ENCODE assay signal across 7 mouse cellular contexts in genomic region chr10:128612433-128613153, GRCm38 (mm10). TPM values are rescaled to one million over a fixed set of nuclear protein-coding genes. Genes with fewer than 3 reads are reported as not detected.
DNase-seq lines count a peak whose midpoint lies in the region; ATAC-seq lines count a peak whose summit lies in the region.

No protein-coding gene starts in this region.

- no peak overlapping the region for H3K9ac ChIP-seq in intestine, embryonic 16.5 days (ENCODE audit: low read depth, low read length)

- no peaks in the 10 kb centered on the region for H3K36me3 ChIP-seq in intestine, embryonic 16.5 days (ENCODE audit: control insufficient read depth, insufficient read depth, low read length)
- H3K36me3 ChIP-seq in midbrain, embryonic 10.5 days: no peaks in the 10 kb centered on the region

- H3K4me1 ChIP-seq in intestine, embryonic 16.5 days (ENCODE audit: control insufficient read depth, insufficient read depth, low read length): no peaks in the 10 kb centered on the region; the same call in 1 of the 2 replicates
- H3K4me1 ChIP-seq in midbrain, embryonic 10.5 days: 0 out of 2 replicates have a peak, but pooled peaks cover 4% of the 10 kb centered on the region

- no peaks in the 10 kb centered on the region for H3K27me3 ChIP-seq in intestine, embryonic 16.5 days (replicated peaks; ENCODE audit: control insufficient read depth, insufficient read depth, low read length)
- no peaks in the 10 kb centered on the region for H3K27me3 ChIP-seq in midbrain, embryonic 10.5 days (ENCODE audit: low read depth, poor library complexity, severe bottlenecking)

- intact Hi-C loops in gastrocnemius, postnatal 36 days (cut with DNase I): loop anchor here (5.0 kb wide), 1 partner anchor 45 kb away; the partner anchor contains the start of gene Pa2g4
- intact Hi-C loops in left cerebral cortex, postnatal 36 days (cut with DNase I): loop anchor here (5.0 kb wide), 1 partner anchor 45 kb away; the partner anchor contains the start of gene Pa2g4

- peak; percentile 73 for DNase-seq in adrenal gland, adult 2 months
- DNase-seq in embryo, embryonic 10 days (ENCODE audit: low spot score): peak; percentile 93
- peak; percentile 55 to 60 for DNase-seq in gastrocnemius, postnatal 36 days
- peak; percentile 72 for DNase-seq in left cerebral cortex, postnatal 36 days (ENCODE audit: low spot score in 2 of 2)
- DNase-seq in midbrain, embryonic 10.5 days (ENCODE audit: low spot score): peak; percentile 72
- peak; percentile 84 for DNase-seq in right cerebral cortex, postnatal 4 days

- no peak overlapping the region for H3K27ac ChIP-seq in intestine, embryonic 16.5 days (ENCODE audit: low read length)
- H3K27ac ChIP-seq in midbrain, embryonic 10.5 days (replicated peaks): no peak overlapping the region

- ATAC-seq in intestine, embryonic 16.5 days: peak; percentile 81

- no peaks in the 10 kb centered on the region for H3K9me3 ChIP-seq in intestine, embryonic 16.5 days (ENCODE audit: control insufficient read depth, low read length)
- H3K9me3 ChIP-seq in midbrain, embryonic 10.5 days (replicated peaks): no peaks in the 10 kb centered on the region

- 14% methylated on average over 16 of the region's 16 CpGs for WGBS in intestine, embryonic 16.5 days
- 16% methylated on average over 16 of the region's 16 CpGs for WGBS in midbrain, embryonic 10.5 days

- H3K4me3 ChIP-seq in intestine, embryonic 16.5 days (ENCODE audit: low read length): no peak overlapping the region
- H3K4me3 ChIP-seq in midbrain, embryonic 10.5 days: peak overlapping the region; percentile 2; the same call in 1 of the 2 replicates

- 0 out of 2 replicates have a peak overlapping the region, but pooled peaks have one; percentile 2 for H3K4me2 ChIP-seq in intestine, embryonic 16.5 days (ENCODE audit: low read depth, low read length)

RNA-seq across cellular contexts. Expression of gene Rps26, which starts 14.0 kb away (rescaled TPM):
- 100 to 1,000 TPM; 715 to 972 TPM for total RNA-seq in adrenal gland, adult 2 months (2021)
- polyA plus RNA-seq in adrenal gland, adult 2 months (2012; rRNA removed): 581 and 897 TPM in 2 replicates
- 100 to 1,000 TPM; 289 to 338 TPM for total RNA-seq in gastrocnemius, postnatal 36 days (2021)
- polyA plus RNA-seq in intestine, embryonic 16.5 days (2015; fragmentation: Nextera tagmentation; extraction: Ambion mirVana): 580 and 624 TPM in 2 replicates
- total RNA-seq in left cerebral cortex, postnatal 36 days (2021): 100 to 1,000 TPM; 245 to 252 TPM
- 460 and 529 TPM in 2 replicates for polyA plus RNA-seq in midbrain, embryonic 10.5 days (2016; fragmentation: Nextera tagmentation; extraction: Ambion mirVana)

RNA-seq across cellular contexts. Expression of gene Erbb3, which starts 23.1 kb away (rescaled TPM):
- 1 to 10 TPM; 2.3 to 3.8 TPM for total RNA-seq in adrenal gland, adult 2 months (2021)
- 1.1 and 1.3 TPM in 2 replicates for polyA plus RNA-seq in adrenal gland, adult 2 months (2012; rRNA removed)
- total RNA-seq in gastrocnemius, postnatal 36 days (2021): 1 to 10 TPM; 2.1 to 4.6 TPM
- polyA plus RNA-seq in intestine, embryonic 16.5 days (2015; fragmentation: Nextera tagmentation; extraction: Ambion mirVana): 29.6 and 34.9 TPM in 2 replicates
- 1 to 10 TPM; 6.5 to 9.4 TPM for total RNA-seq in left cerebral cortex, postnatal 36 days (2021)
- 0.72 and 1.4 TPM in 2 replicates for polyA plus RNA-seq in midbrain, embryonic 10.5 days (2016; fragmentation: Nextera tagmentation; extraction: Ambion mirVana)

RNA-seq across cellular contexts. Expression of gene Ikzf4, which starts 33.2 kb away (rescaled TPM):
- total RNA-seq in adrenal gland, adult 2 months (2021): 1 to 10 TPM; 1.9 to 2.6 TPM
- polyA plus RNA-seq in adrenal gland, adult 2 months (2012; rRNA removed): 3.1 and 3.5 TPM in 2 replicates
- total RNA-seq in gastrocnemius, postnatal 36 days (2021): under 1 TPM; 0.26 to 0.69 TPM
- polyA plus RNA-seq in intestine, embryonic 16.5 days (2015; fragmentation: Nextera tagmentation; extraction: Ambion mirVana): 1.6 and 2.0 TPM in 2 replicates
- total RNA-seq in left cerebral cortex, postnatal 36 days (2021): 10 to 100 TPM; 10.2 to 19.0 TPM
- 2.8 and 3.6 TPM in 2 replicates for polyA plus RNA-seq in midbrain, embryonic 10.5 days (2016; fragmentation: Nextera tagmentation; extraction: Ambion mirVana)

RNA-seq across cellular contexts. Expression of gene Pa2g4, which starts 46.8 kb away (rescaled TPM):
- 10 to 100 TPM; 79.7 to 88.2 TPM for total RNA-seq in adrenal gland, adult 2 months (2021)
- 6.4 and 8.6 TPM in 2 replicates for polyA plus RNA-seq in adrenal gland, adult 2 months (2012; rRNA removed)
- total RNA-seq in gastrocnemius, postnatal 36 days (2021): 10 to 100 TPM; 32.8 to 39.0 TPM
- 171 and 196 TPM in 2 replicates for polyA plus RNA-seq in intestine, embryonic 16.5 days (2015; fragmentation: Nextera tagmentation; extraction: Ambion mirVana)
- total RNA-seq in left cerebral cortex, postnatal 36 days (2021): 10 to 100 TPM; 58.2 to 59.3 TPM
- 231 and 262 TPM in 2 replicates for polyA plus RNA-seq in midbrain, embryonic 10.5 days (2016; fragmentation: Nextera tagmentation; extraction: Ambion mirVana)
